Mouse (Mus musculus): ENCODE measurements around the gene Pttg1ip.

The Pttg1ip gene

GRCm38 (mm10) chr10:77606855-77607254 is 25.3 kb downstream of the Pttg1ip start:
- DNase-seq (ENCODE audit: low read depth, low spot score) = no peak

- DNase-seq (ENCODE audit: low read depth, low spot score) = no peak
These were observed 25.9 kb downstream of the Pttg1ip start for GRCm38 (mm10) chr10:77607441-77607840.

GRCm38 (mm10) chr10:77608589-77608988 is 27.1 kb downstream of the Pttg1ip start:
- no peak for DNase-seq (ENCODE audit: low read depth, low spot score)

GRCm38 (mm10) chr10:77610221-77610961 is 28.9 kb downstream of the Pttg1ip start:
- no peak for DNase-seq (ENCODE audit: low read depth, low spot score)

- DNase-seq (ENCODE audit: low read depth, low spot score) = no peak
These were observed 31.9 kb downstream of the Pttg1ip start for GRCm38 (mm10) chr10:77613409-77613808.

GRCm38 (mm10) chr10:77615647-77616046 is 34.1 kb downstream of the Pttg1ip start:
- no peak for DNase-seq (ENCODE audit: low read depth, low spot score)

- DNase-seq (ENCODE audit: low read depth, low spot score) = no peak
These were observed 34.6 kb downstream of the Pttg1ip start for GRCm38 (mm10) chr10:77616166-77616565.

- DNase-seq (ENCODE audit: low read depth, low spot score) = no peak
These were observed 35.4 kb downstream of the Pttg1ip start for GRCm38 (mm10) chr10:77616926-77617325.

GRCm38 (mm10) chr10:77621546-77621945 is 40.0 kb downstream of the Pttg1ip start:
- no peak for DNase-seq (ENCODE audit: low read depth, low spot score)

GRCm38 (mm10) chr10:77622055-77622988 is 40.8 kb downstream of the Pttg1ip start, which contains the start of gene Ube2g2:
Gene Ube2g2 (plus strand): TSS chr10:77622275.
- peak; percentile 91 for DNase-seq (ENCODE audit: low read depth, low spot score)

GRCm38 (mm10) chr10:77623069-77623492 is 41.6 kb downstream of the Pttg1ip start:
- no peak for DNase-seq (ENCODE audit: low read depth, low spot score)

- no peak for DNase-seq (ENCODE audit: low read depth, low spot score)
These were observed 42.3 kb downstream of the Pttg1ip start for GRCm38 (mm10) chr10:77623639-77624400.

GRCm38 (mm10) chr10:77624570-77624995 is 43.1 kb downstream of the Pttg1ip start:
- DNase-seq (ENCODE audit: low read depth, low spot score) = no peak

- DNase-seq (ENCODE audit: low read depth, low spot score) = no peak
These were observed 44.5 kb downstream of the Pttg1ip start for GRCm38 (mm10) chr10:77626036-77626435.

- DNase-seq (ENCODE audit: low read depth, low spot score) = no peak
These were observed 45.1 kb downstream of the Pttg1ip start for GRCm38 (mm10) chr10:77626591-77626990.

- DNase-seq (ENCODE audit: low read depth, low spot score) = peak; percentile 81
These were observed 46.0 kb downstream of the Pttg1ip start for GRCm38 (mm10) chr10:77627497-77627896.

GRCm38 (mm10) chr10:77629163-77629562 is 47.6 kb downstream of the Pttg1ip start:
- DNase-seq (ENCODE audit: low read depth, low spot score) = no peak

- DNase-seq (ENCODE audit: low read depth, low spot score) = no peak
These were observed 48.5 kb downstream of the Pttg1ip start for GRCm38 (mm10) chr10:77629970-77630369.

GRCm38 (mm10) chr10:77634016-77634415 is 52.5 kb downstream of the Pttg1ip start:
- no peak for DNase-seq (ENCODE audit: low read depth, low spot score)

- DNase-seq (ENCODE audit: low read depth, low spot score) = no peak
These were observed 53.1 kb downstream of the Pttg1ip start for GRCm38 (mm10) chr10:77634452-77635231.

Measured in retina, postnatal 7 days (tissue).